Mouse (Mus musculus) CH12.LX (cell line): ENCODE measurements around the gene Tpra1. TPM values are rescaled to one million over a fixed set of nuclear protein-coding genes. Genes with fewer than 3 reads are reported as not detected.

Source experiments
- DNase-seq: peaks from one replicate; pipeline ENCODE4 v3.0.0-alpha.2; 2013; ENCODE audit errors: extremely low read depth
- H3K27ac ChIP-seq: 2 replicates; pipeline ENCODE4 v1.5.1; 2012; ENCODE audit warnings: low read depth, mild to moderate bottlenecking, control low read depth, moderate library complexity; ENCODE audit not compliant: insufficient read depth
- H3K27me3 ChIP-seq: replicated peaks from 2 replicates; pipeline ENCODE3; 2012; ENCODE audit warnings: inconsistent platforms
- H3K36me3 ChIP-seq, 2 experiments: replicated peaks in 1 of 2; 2 replicates each; pipeline versions ENCODE3 to v1.6.1; 2012; ENCODE audit warnings: inconsistent platforms in 1 of 2, low read length in 1 of 2, mild to moderate bottlenecking in 1 of 2, mixed read lengths in 1 of 2, moderate library complexity in 1 of 2; ENCODE audit not compliant: control insufficient read depth in 1 of 2, insufficient read depth in 1 of 2
- H3K4me1 ChIP-seq, 2 experiments: 2 replicates each; pipeline ENCODE4 v1.6.1; 2012; ENCODE audit warnings: inconsistent platforms in 1 of 2, moderate library complexity in 1 of 2; ENCODE audit not compliant: insufficient read depth in 2 of 2, control insufficient read depth in 1 of 2
- H3K4me2 ChIP-seq: 2 replicates; pipeline ENCODE4 v1.6.1; 2012; ENCODE audit warnings: low read depth, mild to moderate bottlenecking, control low read depth; ENCODE audit not compliant: poor library complexity, insufficient read depth, severe bottlenecking
- H3K4me3 ChIP-seq, 3 experiments: fragments of 150-350 bp in 1 of 3; sonication (generic) in 1 of 3; replicated peaks in 1 of 3; 2 replicates each; pipeline versions ENCODE3 to v1.5.1; 2011 to 2012; ENCODE audit warnings: low read depth in 2 of 3, low read length in 2 of 3, mild to moderate bottlenecking in 2 of 3, moderate library complexity in 2 of 3, control low read depth in 1 of 3, improper control_type of control experiment in 1 of 3, inconsistent platforms in 1 of 3, mixed read lengths in 1 of 3; ENCODE audit not compliant: poor library complexity in 1 of 3
- H3K79me2 ChIP-seq: replicated peaks from 2 replicates; pipeline ENCODE4 v1.6.1; 2012; ENCODE audit warnings: mild to moderate bottlenecking, moderate library complexity; ENCODE audit not compliant: control insufficient read depth, poor library complexity, insufficient read depth, severe bottlenecking; ENCODE audit errors: extremely low read depth
- H3K9ac ChIP-seq: 2 replicates; pipeline ENCODE4 v1.6.1; 2012; ENCODE audit warnings: low read depth, mild to moderate bottlenecking, control low read depth, moderate library complexity; ENCODE audit not compliant: insufficient read depth
- H3K9me3 ChIP-seq: replicated peaks from 2 replicates; pipeline ENCODE3; 2012; ENCODE audit warnings: low read length, inconsistent platforms, mixed read lengths
- BHLHE40 ChIP-seq: IDR thresholded peaks from 2 replicates; pipeline ENCODE4 v1.6.1; 2011; ENCODE audit warnings: mild to moderate bottlenecking, low read depth, low read length, improper control_type of control experiment
- CHD1 ChIP-seq: IDR thresholded peaks from 2 replicates; pipeline ENCODE4 v1.6.1; 2012; ENCODE audit warnings: low read depth, low read length, improper control_type of control experiment, inconsistent platforms
- CHD2 ChIP-seq: IDR thresholded peaks from 2 replicates; pipeline ENCODE4 v1.6.1; 2011; ENCODE audit warnings: low read length, improper control_type of control experiment
- CTCF ChIP-seq, 2 experiments: IDR thresholded peaks in 1 of 2; conservative IDR thresholded peaks in 1 of 2; 2 replicates each; pipeline ENCODE4 v1.5.1; 2011 to 2012; ENCODE audit warnings: low read depth in 2 of 2, low read length in 2 of 2, improper control_type of control experiment in 1 of 2, inconsistent platforms in 1 of 2, mild to moderate bottlenecking in 1 of 2, moderate library complexity in 1 of 2
- GABPA ChIP-seq: IDR thresholded peaks from 2 replicates; pipeline ENCODE4 v1.6.1; 2012; ENCODE audit warnings: low read depth, low read length, improper control_type of control experiment, inconsistent platforms; ENCODE audit not compliant: insufficient replicate concordance
- JUN ChIP-seq: IDR thresholded peaks from 2 replicates; pipeline ENCODE4 v1.6.1; 2011; ENCODE audit warnings: low read depth, mild to moderate bottlenecking, low read length, improper control_type of control experiment, moderate library complexity; ENCODE audit not compliant: insufficient read depth
- KAT2A ChIP-seq: IDR thresholded peaks from 2 replicates; pipeline ENCODE4 v1.6.1; 2012; ENCODE audit warnings: low read length, improper control_type of control experiment, inconsistent platforms; ENCODE audit not compliant: insufficient replicate concordance
- MXI1 ChIP-seq: IDR thresholded peaks from 2 replicates; pipeline ENCODE4 v1.6.1; 2011; ENCODE audit warnings: mild to moderate bottlenecking, low read depth, low read length, improper control_type of control experiment
- NELFE ChIP-seq: IDR thresholded peaks from 2 replicates; pipeline ENCODE4 v1.6.1; 2011; ENCODE audit warnings: low read depth, low read length, improper control_type of control experiment
- NRF1 ChIP-seq: IDR thresholded peaks from 2 replicates; pipeline ENCODE4 v1.6.1; 2014; ENCODE audit warnings: low read depth, mild to moderate bottlenecking, inconsistent platforms, low read length, improper control_type of control experiment, moderate library complexity
- PAX5 ChIP-seq: IDR thresholded peaks from 2 replicates; pipeline ENCODE4 v1.6.1; 2012; ENCODE audit warnings: low read length, inconsistent platforms, mixed read lengths
- RAD21 ChIP-seq: IDR thresholded peaks from 2 replicates; pipeline ENCODE4 v1.6.1; 2011; ENCODE audit warnings: low read depth, mild to moderate bottlenecking, low read length, improper control_type of control experiment, moderate library complexity
- SMC3 ChIP-seq: IDR thresholded peaks from 2 replicates; pipeline ENCODE4 v1.6.1; 2011; ENCODE audit warnings: low read depth, low read length, improper control_type of control experiment
- TCF12 ChIP-seq: IDR thresholded peaks from 2 replicates; pipeline ENCODE4 v1.6.1; 2014; ENCODE audit warnings: low read depth, mild to moderate bottlenecking, inconsistent platforms, low read length, improper control_type of control experiment
- USF2 ChIP-seq: conservative IDR thresholded peaks from 2 replicates; pipeline ENCODE4 v1.6.1; 2011; ENCODE audit warnings: low read depth, low read length, improper control_type of control experiment
- ZKSCAN1 ChIP-seq: IDR thresholded peaks from 2 replicates; pipeline ENCODE4 v1.6.1; 2012; ENCODE audit warnings: low read depth, inconsistent platforms, low read length, improper control_type of control experiment, borderline replicate concordance
- ZNF384 ChIP-seq: IDR thresholded peaks from 2 replicates; pipeline ENCODE4 v1.6.1; 2012; ENCODE audit warnings: low read depth, low read length, improper control_type of control experiment, inconsistent platforms
- dilution Hi-C: fragments of 300-500 bp; cut with MboI; formaldehyde crosslinking; loops from 2 replicates; pipeline ENCODE4 v1.14.3; 2020; ENCODE audit warnings: low sequenced_read_pairs; ENCODE audit not compliant: extremely low pct_unique_long_range_greater_than_20kb, extremely low pct_ligation_motif_present
- in situ Hi-C: fragments of 300-500 bp; cut with MboI; formaldehyde crosslinking; loops from 3 replicates; pipeline ENCODE4 v1.14.3; 2019; ENCODE audit warnings: low sequenced_read_pairs, low pct_ligation_motif_present, low pct_unique_long_range_greater_than_20kb, mixed read lengths
- polyA plus RNA-seq: library from polyadenylated mRNA; unstranded; fragments of >175 nt; gene quantifications from 2 replicates; pipeline ENCODE4 v1.2.1, GENCODE M21; 2012; ENCODE audit warnings: low read depth; ENCODE audit not compliant: insufficient read length
- total RNA-seq, 2 experiments: library from RNA; depleted of rRNA; stranded (reverse); fragments of 300-350 nt in 1 of 2; fragments of >200 nt in 1 of 2; gene quantifications; 2 replicates each; pipeline ENCODE4 v1.2.3; 2012 to 2014

The Tpra1 gene
- total and polyA plus RNA-seq, 3 experiments, result 9.3 to 16.0 (median 15.6) TPM

DNA sequence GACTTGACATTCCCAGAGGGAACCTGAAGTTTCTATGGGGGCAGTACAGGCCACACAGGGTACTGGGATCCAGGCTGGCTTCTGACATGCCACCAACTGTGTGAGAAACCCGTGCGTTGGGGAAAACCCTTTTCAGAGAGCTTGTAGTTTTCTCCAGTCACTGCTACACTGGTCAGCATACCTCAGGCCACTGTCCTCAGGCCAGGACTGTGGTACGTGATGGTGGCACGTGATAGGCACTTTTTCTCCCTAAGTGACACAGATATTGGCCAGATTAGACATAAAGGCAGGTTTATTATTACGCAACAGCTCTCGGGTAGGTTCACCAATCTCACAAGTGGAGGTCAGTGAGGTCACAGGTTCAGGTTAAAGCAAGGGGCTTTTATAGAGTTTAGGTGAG is 41.6 kb downstream of the Tpra1 start:
- Histone ChIP-seq H3K9ac (no peak overlapping the region), H3K27me3 (no peaks in the 10 kb centered on the region), H3K4me3 (no peak overlapping the region), H3K4me1 (peaks cover 38 to 61% of the 10 kb centered on the region in 2 experiments), H3K36me3 (no peaks in the 10 kb centered on the region), H3K4me2 (no peak overlapping the region), H3K9me3 (no peaks in the 10 kb centered on the region), H3K27ac (no peak overlapping the region), H3K79me2 (no peaks in the 10 kb centered on the region)
- in situ Hi-C loops (no loop called here), dilution Hi-C loops (no loop called here)
- TF ChIP-seq SMC3 (no peak), NELFE (no peak), CTCF (conservative IDR thresholded peaks at IDR 0.05 in 1 of 2, IDR thresholded peaks at IDR 0.05 in 1 of 2; ENCODE audit: low read depth in 2 of 2, low read length in 2 of 2) (peak in 1 of 2 experiments; percentile 4; a peak in 1 of 4 replicates), BHLHE40 (peak; percentile 83), KAT2A (no peak)
- no peak for DNase-seq

DNA sequence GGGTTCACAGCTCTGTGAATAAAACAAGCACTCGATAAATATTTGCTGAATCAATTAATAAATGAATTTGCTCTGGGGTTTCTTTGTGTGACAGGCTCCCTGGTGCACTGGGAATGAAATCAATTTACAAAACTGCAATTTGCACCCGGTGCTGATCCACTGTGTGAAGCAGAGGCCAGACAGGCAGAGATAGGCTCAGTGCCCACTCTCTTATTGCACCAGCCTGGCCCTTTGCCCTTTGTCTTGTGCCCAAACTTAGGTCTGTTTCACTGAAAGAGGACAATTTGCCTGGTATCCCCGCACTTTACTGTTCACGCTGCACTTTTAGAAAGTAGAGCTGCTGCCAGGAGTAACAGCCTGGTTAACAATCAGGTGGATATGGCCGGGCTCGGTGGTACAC is 44.4 kb downstream of the Tpra1 start:
- in situ Hi-C loops, result no loop called here
- DNase-seq, result no peak

GRCm38 (mm10) chr6:88947771-88948170 is 45.7 kb downstream of the Tpra1 start:
- H3K27me3 ChIP-seq, result no peaks in the 10 kb centered on the region
- no peak overlapping the region for H3K4me3 ChIP-seq
- dilution Hi-C loops (no loop called here), in situ Hi-C loops (no loop called here)
- H3K27ac ChIP-seq, result no peak overlapping the region
- no peak overlapping the region for H3K4me2 ChIP-seq
- no peak for DNase-seq
- no peaks in the 10 kb centered on the region for H3K9me3 ChIP-seq
- peaks cover 6 to 20% of the 10 kb centered on the region in 2 experiments for H3K4me1 ChIP-seq
- no peak overlapping the region for H3K9ac ChIP-seq
- TF ChIP-seq CHD1 (no peak), MXI1 (no peak), NRF1 (no peak), NELFE (no peak), PAX5 (no peak), TCF12 (no peak), KAT2A (no peak), ZNF384 (no peak), ZKSCAN1 (no peak), USF2 (no peak), RAD21 (no peak), JUN (no peak), CTCF (conservative IDR thresholded peaks at IDR 0.05 in 1 of 2, IDR thresholded peaks at IDR 0.05 in 1 of 2; ENCODE audit: low read depth in 2 of 2, low read length in 2 of 2) (no peak), CHD2 (no peak)
- no peaks in the 10 kb centered on the region for H3K36me3 ChIP-seq
- H3K79me2 ChIP-seq, result no peaks in the 10 kb centered on the region

More for the DNA sequence above, 44.4 kb downstream of the Tpra1 start:
- H3K27me3 ChIP-seq, result no peaks in the 10 kb centered on the region
- no peaks in the 10 kb centered on the region for H3K9me3 ChIP-seq
- no peak for TF ChIP-seq GABPA
- TF ChIP-seq, all 38 proteins: peak for 0
- Histone ChIP-seq H3K27ac (no peak overlapping the region), H3K4me3 (no peak overlapping the region), H3K4me1 (peaks cover 15 to 33% of the 10 kb centered on the region in 2 experiments), H3K4me2 (no peak overlapping the region), H3K36me3 (no peaks in the 10 kb centered on the region), H3K79me2 (no peaks in the 10 kb centered on the region), H3K9ac (no peak overlapping the region)
- dilution Hi-C loops, result no loop called here
